Mouse (Mus musculus) erythroblast, adult 5-6 weeks (primary cell): ENCODE data around the gene Hs1bp3. TPM values are rescaled to one million over a fixed set of nuclear protein-coding genes. Genes with fewer than 3 reads are reported as not detected.

Source experiments
- ATAC-seq: replicated peaks from 2 replicates; pipeline ENCODE4 v1.8.0; 2016; ENCODE audit warnings: moderate number of reproducible peaks, mild to moderate bottlenecking, moderate TSS enrichment, inconsistent platforms; ENCODE audit not compliant: poor library complexity, low FRiP score, severe bottlenecking
- total RNA-seq, 2 experiments: library from RNA; stranded (forward) in 1 of 2; stranded (reverse) in 1 of 2; fragments of 150-400 nt in 1 of 2; fragments of 200-764, 138-1000 nt in 1 of 2; gene quantifications; 2 replicates each; pipeline versions ENCODE4 v1.2.3 to v1.2.4; 2015 to 2017; ENCODE audit warnings: low replicate concordance in 2 of 2

Gene Hs1bp3
- 1.5 TPM in 1 of 2 replicates, not detected in the other for total RNA-seq (2015; ENCODE audit: low replicate concordance)
- total RNA-seq (2017; ENCODE audit: low replicate concordance), result 1.1 and 1.8 TPM in 2 replicates

GRCm38 (mm10) chr12:8313270-8313771 lies at the start of gene Hs1bp3:
Gene Hs1bp3, plus strand, starts transcription at chr12:8313432.
- peak; percentile 88 for ATAC-seq

- ATAC-seq, result no peak
Observed at GRCm38 (mm10) chr12:8266311-8266710, 46.9 kb upstream of the Hs1bp3 start.

- ATAC-seq, result no peak
Observed at GRCm38 (mm10) chr12:8269627-8270026, 43.6 kb upstream of the Hs1bp3 start.

- no peak for ATAC-seq
Observed at GRCm38 (mm10) chr12:8271405-8271804, 41.8 kb upstream of the Hs1bp3 start.

- no peak for ATAC-seq
Observed at GRCm38 (mm10) chr12:8273471-8274171, 39.6 kb upstream of the Hs1bp3 start.

- no peak for ATAC-seq
Observed at GRCm38 (mm10) chr12:8275424-8275823, 37.8 kb upstream of the Hs1bp3 start.

- ATAC-seq, result no peak
Observed at GRCm38 (mm10) chr12:8281225-8282017, 31.8 kb upstream of the Hs1bp3 start.

GRCm38 (mm10) chr12:8287970-8288369 lies 25.3 kb upstream of the Hs1bp3 start:
- ATAC-seq, result no peak

GRCm38 (mm10) chr12:8289099-8289498 lies 24.1 kb upstream of the Hs1bp3 start:
- no peak for ATAC-seq

GRCm38 (mm10) chr12:8289499-8289898 lies 23.7 kb upstream of the Hs1bp3 start:
- no peak for ATAC-seq

- ATAC-seq, result no peak
Observed at GRCm38 (mm10) chr12:8291157-8291853, 21.9 kb upstream of the Hs1bp3 start.

GRCm38 (mm10) chr12:8295307-8295913 lies 17.8 kb upstream of the Hs1bp3 start:
- no peak for ATAC-seq

- no peak for ATAC-seq
Observed at GRCm38 (mm10) chr12:8296154-8296553, 17.1 kb upstream of the Hs1bp3 start.

GRCm38 (mm10) chr12:8297586-8298214 lies 15.5 kb upstream of the Hs1bp3 start:
- no peak for ATAC-seq

- no peak for ATAC-seq
Observed at GRCm38 (mm10) chr12:8298361-8299142, 14.7 kb upstream of the Hs1bp3 start.

- no peak for ATAC-seq
Observed at GRCm38 (mm10) chr12:8299143-8300110, 13.8 kb upstream of the Hs1bp3 start.

- ATAC-seq, result no peak
Observed at GRCm38 (mm10) chr12:8300111-8300480, 13.1 kb upstream of the Hs1bp3 start.

GRCm38 (mm10) chr12:8300521-8300920 lies 12.7 kb upstream of the Hs1bp3 start:
- ATAC-seq, result no peak
